Mouse (Mus musculus) pancreas, adult 10 weeks (tissue): ENCODE results near the gene Taf1a. TPM values are rescaled to one million over a fixed set of nuclear protein-coding genes. Genes with fewer than 3 reads are reported as not detected.

Experiments used
- polyA plus RNA-seq: library from polyadenylated mRNA; stranded (reverse); fragments of 350-450 nt; fragmentation: Illumina TruSeq; extraction: RNeasy Lipid Tissue Mini Kit (QIAGEN cat#74804); gene quantifications from one replicate; pipeline ENCODE4 v1.2.3, GENCODE M21; 2015; ENCODE audit warnings: low read depth, low replicate concordance; ENCODE audit not compliant: insufficient read depth

Gene Taf1a
- 7.8 TPM for polyA plus RNA-seq

GRCm38 (mm10) chr1:183388426-183389406 lies at the start of gene Taf1a:
TSS of gene Taf1a (plus strand) at chr1:183388981.

GRCm38 (mm10) chr1:183369427-183370014 lies 19.3 kb upstream of the Taf1a start, which contains the start of gene Mia3:
TSS of gene Mia3 (minus strand) at chr1:183369553.

GRCm38 (mm10) chr1:183417873-183418272 lies 29.1 kb downstream of the Taf1a start, which contains the start of gene Hhipl2:
TSS of gene Hhipl2 (plus strand) at chr1:183418215.

Other genes with a start within 250 kb of the Taf1a start
- gene Disp1, start 167.5 kb upstream of the Taf1a start, polyA plus RNA-seq: 3.6 TPM
- 13.3 TPM for gene Aida, start 92.4 kb upstream of the Taf1a start, polyA plus RNA-seq
- 7.4 TPM for gene Brox, start 91.7 kb upstream of the Taf1a start, polyA plus RNA-seq
- 55.9 TPM for gene Mia3, start 19.4 kb upstream of the Taf1a start, polyA plus RNA-seq
- gene Hhipl2, start 29.2 kb downstream of the Taf1a start, polyA plus RNA-seq: not detected